Mouse (Mus musculus): Measurements from ENCODE around the gene Tnfrsf8. TPM values are rescaled to one million over a fixed set of nuclear protein-coding genes. Genes with fewer than 3 reads are reported as not detected.

Tnfrsf8 gene
- polyA plus RNA-seq, 2 experiments: 0.02 to 0.05 TPM

DNA sequence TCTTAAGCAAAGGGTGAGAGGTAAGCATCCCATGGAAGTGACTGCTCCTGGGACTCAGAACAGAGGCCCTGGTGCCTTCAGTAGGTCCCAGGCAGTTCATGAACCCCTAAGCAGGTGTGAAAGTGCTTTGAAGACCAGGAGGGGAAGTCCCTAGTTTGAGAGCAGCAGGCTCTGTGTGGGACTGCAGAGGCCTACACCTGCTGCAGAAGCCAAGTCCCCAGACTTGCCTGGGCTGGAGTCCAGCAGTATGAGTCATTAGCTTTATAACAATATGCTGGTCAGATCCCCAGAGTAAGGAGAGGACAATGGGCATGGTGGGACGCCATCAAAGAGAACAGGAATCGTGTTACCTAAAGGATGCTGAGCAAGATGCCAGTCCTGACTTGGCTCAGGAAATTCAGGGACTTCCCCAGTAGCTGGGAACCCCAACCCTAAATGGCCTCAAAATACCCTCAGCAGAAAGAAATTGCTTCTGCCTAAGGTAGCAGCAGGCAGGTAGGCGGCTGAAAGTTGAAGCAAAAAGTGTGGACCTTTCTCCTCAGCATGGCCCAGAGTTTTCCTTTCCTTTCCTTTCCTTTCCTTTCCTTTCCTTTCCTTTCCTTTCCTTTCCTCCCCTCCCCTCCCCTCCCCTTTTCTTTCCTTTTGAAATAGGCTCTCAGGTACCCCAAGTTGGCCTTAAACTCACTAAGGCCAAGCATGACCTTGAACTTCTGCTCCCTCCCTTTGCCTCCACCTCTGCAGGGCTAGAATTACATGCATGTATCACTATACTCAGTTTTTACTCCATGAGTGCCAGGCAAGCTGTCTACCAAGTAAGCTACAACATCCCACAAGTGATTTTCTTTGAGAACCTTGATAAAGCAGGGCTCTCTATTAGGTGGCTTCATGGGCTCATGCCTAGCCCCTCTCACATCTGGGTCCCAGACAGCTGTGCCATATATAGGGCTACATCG, 4.6 kb upstream of the Tnfrsf8 start:
- H3K4me3 ChIP-seq (ENCODE audit: insufficient read depth in 1 of 2, low read depth in 2 of 2, low read length in 2 of 2): no peak overlapping the region
- H3K36me3 ChIP-seq (replicated peaks; ENCODE audit: control insufficient read depth, insufficient read depth, low read depth): no peaks in the 10 kb centered on the region
- H3K4me2 ChIP-seq (ENCODE audit: low read depth): no peak overlapping the region
- no peaks in the 10 kb centered on the region; the same call in none of the 2 replicates for H3K27me3 ChIP-seq (ENCODE audit: control insufficient read depth, insufficient read depth, low read length)
- H3K9ac ChIP-seq (replicated peaks): no peak overlapping the region
- ATAC-seq (ENCODE audit: insufficient read depth) (no peak), DNase-seq (ENCODE audit: low read depth in 3 of 3, low spot score in 3 of 3) (no peak)
- no peaks in the 10 kb centered on the region for H3K4me1 ChIP-seq (replicated peaks; ENCODE audit: control insufficient read depth in 2 of 2, insufficient read depth in 2 of 2, low read length in 1 of 2)
- TF ChIP-seq CTCF (IDR thresholded peaks at IDR 0.05; ENCODE audit: low read depth) (no peak), EP300 (IDR thresholded peaks at IDR 0.05; ENCODE audit: low read depth) (no peak)
- 48% methylated on average over 4 of the region's 4 CpGs for WGBS (ENCODE audit: insufficient replicate concordance)
- no peak overlapping the region for H3K27ac ChIP-seq
- no peaks in the 10 kb centered on the region for H3K9me3 ChIP-seq (ENCODE audit: control insufficient read depth, low read length)

DNA sequence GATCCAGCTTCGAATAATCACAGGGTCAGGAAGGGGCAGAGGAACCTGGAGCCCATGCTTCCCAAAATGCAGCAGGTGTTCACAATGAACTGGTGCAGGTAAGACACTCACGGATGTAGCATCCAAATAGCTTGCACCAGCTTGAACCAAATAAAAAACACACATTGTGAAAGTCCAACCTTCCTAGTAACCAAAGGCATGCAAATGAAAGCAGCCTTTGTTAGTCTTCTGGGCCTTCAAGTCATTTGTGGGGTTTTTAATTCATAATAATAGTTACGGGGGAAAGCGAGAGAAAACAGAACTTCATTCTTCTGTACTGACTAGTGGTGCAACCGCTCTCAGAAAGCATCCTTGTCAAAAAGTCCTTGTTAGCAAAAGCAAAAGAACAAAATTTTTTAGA, 1.7 kb upstream of the Tnfrsf8 start:
- Histone ChIP-seq H3K4me1 (replicated peaks; ENCODE audit: control insufficient read depth in 2 of 2, insufficient read depth in 2 of 2, low read length in 1 of 2) (no peaks in the 10 kb centered on the region), H3K27ac (no peak overlapping the region), H3K36me3 (replicated peaks; ENCODE audit: control insufficient read depth, insufficient read depth, low read depth) (no peaks in the 10 kb centered on the region), H3K9ac (replicated peaks) (no peak overlapping the region), H3K9me3 (ENCODE audit: control insufficient read depth, low read length) (no peaks in the 10 kb centered on the region), H3K27me3 (ENCODE audit: control insufficient read depth, insufficient read depth, low read length) (no peaks in the 10 kb centered on the region; the same call in none of the 2 replicates), H3K4me3 (ENCODE audit: insufficient read depth in 1 of 2, low read depth in 2 of 2, low read length in 2 of 2) (no peak overlapping the region), H3K4me2 (ENCODE audit: low read depth) (no peak overlapping the region)
- no peak for ATAC-seq (ENCODE audit: insufficient read depth)
- no peak for DNase-seq (ENCODE audit: low read depth in 3 of 3, low spot score in 3 of 3)
- WGBS (ENCODE audit: insufficient replicate concordance): 75% methylated on average over 5 of the region's 5 CpGs
- no peak for TF ChIP-seq EP300 (IDR thresholded peaks at IDR 0.05; ENCODE audit: low read depth)
- TF ChIP-seq CTCF (IDR thresholded peaks at IDR 0.05; ENCODE audit: low read depth): no peak

DNA sequence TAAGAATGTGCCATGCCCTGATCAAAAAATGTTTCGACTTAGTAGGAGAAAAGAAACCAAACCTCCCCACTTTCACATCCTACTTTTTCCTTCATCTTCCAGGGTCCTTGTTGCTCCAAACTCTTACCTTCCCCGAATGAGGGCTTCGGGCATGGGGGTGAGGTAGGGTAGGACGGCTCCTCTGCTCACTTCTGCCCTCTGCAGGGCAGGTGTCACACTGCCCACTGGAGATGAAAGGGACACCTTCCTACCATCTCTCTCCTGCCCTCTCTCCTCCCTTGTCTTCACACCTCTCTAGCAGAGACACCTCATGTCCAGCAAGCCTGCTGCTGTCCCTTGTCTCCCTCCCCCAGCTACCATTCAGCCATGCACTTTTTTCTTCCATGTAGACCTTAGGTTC, 998 bp downstream of the Tnfrsf8 start:
- Histone ChIP-seq H3K27me3 (ENCODE audit: control insufficient read depth, insufficient read depth, low read length) (no peaks in the 10 kb centered on the region; the same call in none of the 2 replicates), H3K4me2 (ENCODE audit: low read depth) (no peak overlapping the region), H3K36me3 (replicated peaks; ENCODE audit: control insufficient read depth, insufficient read depth, low read depth) (no peaks in the 10 kb centered on the region), H3K9me3 (ENCODE audit: control insufficient read depth, low read length) (no peaks in the 10 kb centered on the region), H3K4me3 (ENCODE audit: insufficient read depth in 1 of 2, low read depth in 2 of 2, low read length in 2 of 2) (no peak overlapping the region), H3K9ac (replicated peaks) (no peak overlapping the region), H3K27ac (no peak overlapping the region), H3K4me1 (replicated peaks; ENCODE audit: control insufficient read depth in 2 of 2, insufficient read depth in 2 of 2, low read length in 1 of 2) (no peaks in the 10 kb centered on the region)
- 67% methylated on average over 4 of the region's 4 CpGs for WGBS (ENCODE audit: insufficient replicate concordance)
- ATAC-seq (ENCODE audit: insufficient read depth) (no peak), DNase-seq (ENCODE audit: low read depth in 3 of 3, low spot score in 3 of 3) (no peak)
- no peak for TF ChIP-seq EP300 (IDR thresholded peaks at IDR 0.05; ENCODE audit: low read depth)
- TF ChIP-seq CTCF (IDR thresholded peaks at IDR 0.05; ENCODE audit: low read depth): peak; percentile 56

DNA sequence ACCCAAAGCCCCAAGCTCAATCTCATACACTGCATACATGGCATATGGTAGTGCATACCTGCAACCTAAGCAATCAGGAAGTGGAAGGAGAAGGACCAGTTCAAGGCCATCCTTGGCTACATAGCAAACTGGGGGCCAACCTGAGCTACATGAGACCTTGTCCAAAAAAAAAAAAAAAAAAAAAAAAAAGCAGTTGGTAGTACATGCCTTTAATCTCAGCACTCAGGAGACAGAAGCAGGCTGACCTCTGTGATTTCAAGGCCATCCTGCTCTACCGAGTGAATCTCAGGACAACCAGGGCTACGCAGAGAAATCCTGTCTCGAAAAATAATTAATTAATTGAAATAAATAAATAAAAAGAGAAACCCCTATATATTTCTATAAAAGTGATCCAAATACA, 1.7 kb downstream of the Tnfrsf8 start:
- DNase-seq (ENCODE audit: low read depth in 3 of 3, low spot score in 3 of 3) (no peak), ATAC-seq (ENCODE audit: insufficient read depth) (no peak)
- H3K27me3 ChIP-seq (ENCODE audit: control insufficient read depth, insufficient read depth, low read length): no peaks in the 10 kb centered on the region; the same call in none of the 2 replicates
- H3K27ac ChIP-seq: no peak overlapping the region
- H3K4me3 ChIP-seq (ENCODE audit: insufficient read depth in 1 of 2, low read depth in 2 of 2, low read length in 2 of 2): no peak overlapping the region
- no peak overlapping the region for H3K4me2 ChIP-seq (ENCODE audit: low read depth)
- H3K4me1 ChIP-seq (replicated peaks; ENCODE audit: control insufficient read depth in 2 of 2, insufficient read depth in 2 of 2, low read length in 1 of 2): no peaks in the 10 kb centered on the region
- 56% methylated on average over 3 of the region's 3 CpGs for WGBS (ENCODE audit: insufficient replicate concordance)
- no peak for TF ChIP-seq EP300 (IDR thresholded peaks at IDR 0.05; ENCODE audit: low read depth)
- no peak for TF ChIP-seq CTCF (IDR thresholded peaks at IDR 0.05; ENCODE audit: low read depth)
- H3K9me3 ChIP-seq (ENCODE audit: control insufficient read depth, low read length): no peaks in the 10 kb centered on the region
- H3K36me3 ChIP-seq (replicated peaks; ENCODE audit: control insufficient read depth, insufficient read depth, low read depth): no peaks in the 10 kb centered on the region
- no peak overlapping the region for H3K9ac ChIP-seq (replicated peaks)

- TF ChIP-seq EP300 (IDR thresholded peaks at IDR 0.05; ENCODE audit: low read depth): no peak
- TF ChIP-seq CTCF (IDR thresholded peaks at IDR 0.05; ENCODE audit: low read depth): no peak
- WGBS (ENCODE audit: insufficient replicate concordance): 30% methylated on average over 7 of the region's 7 CpGs
Measured at GRCm38 (mm10) chr4:145312530-145312929, 2.4 kb downstream of the Tnfrsf8 start.

More at GRCm38 (mm10) chr4:145312530-145312929, 2.4 kb downstream of the Tnfrsf8 start:
- Histone ChIP-seq H3K9me3 (ENCODE audit: control insufficient read depth, low read length) (no peaks in the 10 kb centered on the region), H3K9ac (replicated peaks) (no peak overlapping the region), H3K27ac (no peak overlapping the region), H3K4me3 (ENCODE audit: insufficient read depth in 1 of 2, low read depth in 2 of 2, low read length in 2 of 2) (no peak overlapping the region), H3K4me2 (ENCODE audit: low read depth) (no peak overlapping the region), H3K36me3 (replicated peaks; ENCODE audit: control insufficient read depth, insufficient read depth, low read depth) (no peaks in the 10 kb centered on the region), H3K4me1 (replicated peaks; ENCODE audit: control insufficient read depth in 2 of 2, insufficient read depth in 2 of 2, low read length in 1 of 2) (no peaks in the 10 kb centered on the region), H3K27me3 (ENCODE audit: control insufficient read depth, insufficient read depth, low read length) (no peaks in the 10 kb centered on the region; the same call in none of the 2 replicates)
- ATAC-seq (ENCODE audit: insufficient read depth) (no peak), DNase-seq (ENCODE audit: low read depth in 3 of 3, low spot score in 3 of 3) (no peak)

Measured in liver, embryonic 14.5 days (tissue).